In the genomic region with DNA sequence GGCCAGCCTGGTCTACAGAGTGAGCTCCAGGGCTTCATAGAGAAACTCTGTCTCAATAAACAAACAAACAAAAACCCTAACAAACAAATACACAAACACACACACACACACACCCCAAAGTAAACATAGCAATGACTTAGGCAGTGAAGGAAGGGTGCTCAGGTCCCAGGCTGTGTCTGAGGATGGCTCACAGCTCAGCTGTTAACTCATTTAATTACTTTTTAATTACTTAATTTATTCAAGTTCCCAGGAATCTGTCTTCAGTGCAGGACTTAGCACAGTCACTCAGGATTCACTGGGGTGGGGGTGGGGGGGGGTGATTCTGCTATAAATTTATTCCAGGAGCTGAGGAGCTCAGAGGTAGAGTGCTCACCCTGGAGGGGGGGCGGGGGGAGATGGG, we compare ENCODE assay signal across 40 mouse cellular contexts. TPM values are rescaled to one million over a fixed set of nuclear protein-coding genes. Genes with fewer than 3 reads are reported as not detected.
A peak's percentile ranks its signal among the peaks of the same experiment; 100 is the strongest.
DNase-seq lines count a peak whose midpoint lies in the region; ATAC-seq lines count a peak whose summit lies in the region.
"Had no signal": no experiment of that assay in that cellular context is flagged by ENCODE, and none has a peak within 500 bp of the region (broad histone marks: within the 10 kb centered on the region; RNA-seq: fewer than 3 reads in every experiment).

No protein-coding gene starts in this region.

- intact Hi-C loops in heart, postnatal 36 days (cut with DNase I): no loop called here

- H3K4me2 ChIP-seq in hindbrain, embryonic 12.5 days (replicated peaks): no peak overlapping the region
- no peak overlapping the region for H3K4me2 ChIP-seq in neural tube, embryonic 12.5 days (replicated peaks)
- H3K4me2 ChIP-seq in hindbrain, embryonic 16.5 days (ENCODE audit: low read length): no peak overlapping the region
- H3K4me2 ChIP-seq in neural tube, embryonic 15.5 days: no peak overlapping the region
- H3K4me2 ChIP-seq: heart, embryonic 15.5 days; limb, embryonic 12.5 days had no signal

- no peak overlapping the region for H3K27ac ChIP-seq in hindbrain, embryonic 12.5 days
- no peak overlapping the region for H3K27ac ChIP-seq in hindbrain, embryonic 10.5 days
- no peak overlapping the region for H3K27ac ChIP-seq in neural tube, embryonic 12.5 days
- no peak overlapping the region for H3K27ac ChIP-seq in hindbrain, embryonic 16.5 days (ENCODE audit: low read depth, low read length)
- H3K27ac ChIP-seq in neural tube, embryonic 15.5 days (replicated peaks): peak overlapping the region; percentile 65
- H3K27ac ChIP-seq: heart, embryonic 15.5 days; left cerebral cortex, adult 2 months; limb, embryonic 12.5 days had no signal

- no peaks in the 10 kb centered on the region; the same call in 1 of the 2 replicates for H3K4me1 ChIP-seq in hindbrain, embryonic 12.5 days
- H3K4me1 ChIP-seq in hindbrain, embryonic 10.5 days (replicated peaks): no peaks in the 10 kb centered on the region
- H3K4me1 ChIP-seq in neural tube, embryonic 12.5 days: no peaks in the 10 kb centered on the region
- H3K4me1 ChIP-seq in hindbrain, embryonic 16.5 days (ENCODE audit: control insufficient read depth, insufficient read depth, low read depth, low read length): no peaks in the 10 kb centered on the region
- H3K4me1 ChIP-seq in neural tube, embryonic 15.5 days: no peaks in the 10 kb centered on the region
- H3K4me1 ChIP-seq: limb, embryonic 12.5 days had no signal

- no peaks in the 10 kb centered on the region for H3K36me3 ChIP-seq in hindbrain, embryonic 12.5 days
- no peaks in the 10 kb centered on the region for H3K36me3 ChIP-seq in hindbrain, embryonic 10.5 days
- H3K36me3 ChIP-seq in neural tube, embryonic 12.5 days: no peaks in the 10 kb centered on the region
- no peaks in the 10 kb centered on the region for H3K36me3 ChIP-seq in hindbrain, embryonic 16.5 days (ENCODE audit: control insufficient read depth, insufficient read depth, low read length)
- H3K36me3 ChIP-seq in neural tube, embryonic 15.5 days: no peaks in the 10 kb centered on the region
- H3K36me3 ChIP-seq: heart, embryonic 15.5 days; limb, embryonic 12.5 days had no signal

- no peaks in the 10 kb centered on the region for H3K27me3 ChIP-seq in hindbrain, embryonic 12.5 days
- H3K27me3 ChIP-seq in hindbrain, embryonic 10.5 days (ENCODE audit: insufficient read depth, poor library complexity, severe bottlenecking): no peaks in the 10 kb centered on the region
- H3K27me3 ChIP-seq in neural tube, embryonic 12.5 days (replicated peaks): no peaks in the 10 kb centered on the region
- no peaks in the 10 kb centered on the region for H3K27me3 ChIP-seq in hindbrain, embryonic 16.5 days (replicated peaks; ENCODE audit: control insufficient read depth, insufficient read depth, low read length)
- H3K27me3 ChIP-seq in neural tube, embryonic 15.5 days (replicated peaks): no peaks in the 10 kb centered on the region
- H3K27me3 ChIP-seq: heart, embryonic 15.5 days; limb, embryonic 12.5 days had no signal

- ATAC-seq in hindbrain, embryonic 12.5 days (ENCODE audit: low FRiP score): peak; percentile 23
- ATAC-seq in neural tube, embryonic 12.5 days (ENCODE audit: low FRiP score, low read depth): peak; percentile 42; the same call in 1 of the 2 replicates
- ATAC-seq in hindbrain, embryonic 16.5 days: peak; percentile 52; the same call in 1 of the 2 replicates
- peak; percentile 42 for ATAC-seq in neural tube, embryonic 15.5 days (ENCODE audit: low FRiP score)
- ATAC-seq: CD4-positive, CD25-positive, alpha-beta regulatory T cell, adult 4 months; forebrain, embryonic 16.5 days; inflammation-experienced regulatory T-cells, adult 6 months; midbrain, embryonic 16.5 days had no signal

- no peak overlapping the region for H3K9ac ChIP-seq in hindbrain, embryonic 12.5 days
- H3K9ac ChIP-seq in neural tube, embryonic 12.5 days: no peak overlapping the region
- no peak overlapping the region for H3K9ac ChIP-seq in hindbrain, embryonic 16.5 days (ENCODE audit: low read depth, low read length)
- H3K9ac ChIP-seq in neural tube, embryonic 15.5 days (replicated peaks): no peak overlapping the region
- H3K9ac ChIP-seq: heart, embryonic 15.5 days; limb, embryonic 12.5 days had no signal

- no peaks in the 10 kb centered on the region for H3K9me3 ChIP-seq in hindbrain, embryonic 12.5 days (replicated peaks)
- no peaks in the 10 kb centered on the region for H3K9me3 ChIP-seq in hindbrain, embryonic 10.5 days
- H3K9me3 ChIP-seq in neural tube, embryonic 12.5 days: no peaks in the 10 kb centered on the region
- no peaks in the 10 kb centered on the region for H3K9me3 ChIP-seq in hindbrain, embryonic 16.5 days (ENCODE audit: control insufficient read depth, low read length)
- H3K9me3 ChIP-seq in neural tube, embryonic 15.5 days (replicated peaks): no peaks in the 10 kb centered on the region
- H3K9me3 ChIP-seq: heart, embryonic 15.5 days; limb, embryonic 12.5 days had no signal

- H3K4me3 ChIP-seq in hindbrain, embryonic 12.5 days: no peak overlapping the region
- no peak overlapping the region for H3K4me3 ChIP-seq in hindbrain, embryonic 10.5 days
- H3K4me3 ChIP-seq in neural tube, embryonic 12.5 days: no peak overlapping the region
- no peak overlapping the region for H3K4me3 ChIP-seq in hindbrain, embryonic 16.5 days (ENCODE audit: low read length)
- no peak overlapping the region for H3K4me3 ChIP-seq in neural tube, embryonic 15.5 days (replicated peaks)
- H3K4me3 ChIP-seq: erythroblast, embryonic 14.5 days; heart, embryonic 15.5 days; left cerebral cortex, adult 2 months; limb, embryonic 12.5 days; myocyte had no signal

- 62% methylated on average over 1 of the region's 1 CpGs for WGBS in hindbrain, embryonic 12.5 days
- WGBS in hindbrain, embryonic 10.5 days: 53% methylated on average over 1 of the region's 1 CpGs
- WGBS in neural tube, embryonic 12.5 days: 88% methylated on average over 1 of the region's 1 CpGs
- 76% methylated on average over 1 of the region's 1 CpGs for WGBS in hindbrain, embryonic 16.5 days
- WGBS in neural tube, embryonic 15.5 days: 91% methylated on average over 1 of the region's 1 CpGs

- DNase-seq in hindbrain, embryonic 10.5 days (ENCODE audit: low spot score): no peak
- DNase-seq in neural tube, embryonic 10.5 days (ENCODE audit: extremely low spot score, low spot score): no peak
- DNase-seq in urinary bladder, postnatal 25 days (ENCODE audit: low spot score): no peak
- DNase-seq in heart, postnatal 36 days: no peak
- DNase-seq: adrenal gland, postnatal 14 days; cerebellum, adult 2 months; cerebellum, postnatal 14 days; kidney, adult 11 months; kidney, postnatal 25 days; lung, postnatal 4 days; right cerebral cortex, adult 18-20 months; right cerebral cortex, postnatal 4 days; thymus, postnatal 4 days had no signal

RNA-seq across cellular contexts. Expression of gene Aicda, which starts 16.2 kb away (rescaled TPM):
- 0.15 and 0.61 TPM in 2 replicates for polyA plus RNA-seq in hindbrain, embryonic 12.5 days (2016; fragmentation: Nextera tagmentation; extraction: Ambion mirVana)
- polyA plus RNA-seq in hindbrain, embryonic 10.5 days (2016; fragmentation: Nextera tagmentation; extraction: Ambion mirVana): not detected in 2 replicates
- polyA plus RNA-seq in neural tube, embryonic 12.5 days (2016; fragmentation: Nextera tagmentation; extraction: Ambion mirVana): 0.08 and 0.29 TPM in 2 replicates
- polyA plus RNA-seq in hindbrain, embryonic 16.5 days (2015; fragmentation: Nextera tagmentation; extraction: Ambion mirVana): 0.33 and 0.54 TPM in 2 replicates
- polyA plus RNA-seq in neural tube, embryonic 15.5 days (2015; fragmentation: Nextera tagmentation; extraction: Ambion mirVana): 0.51 and 0.54 TPM in 2 replicates
- not detected for total RNA-seq in heart, postnatal 36 days (2021)
- total RNA-seq: adrenal gland, postnatal 14 days; gastrocnemius, adult 8-10 months; heart, postnatal 25 days; layer of hippocampus, adult 18-20 months; layer of hippocampus, postnatal 14 days; left cerebral cortex, adult 2 months; left cerebral cortex, postnatal 25 days; liver, adult 2 months; megakaryocyte-erythroid progenitor cell, adult 5-6 weeks had no signal
- polyA plus RNA-seq: cerebellum, adult 2 months; cortical plate, adult 2 months; erythroblast, embryonic 14.5 days; gonadal fat pad, adult 2 months; heart, embryonic 15.5 days; kidney, embryonic 14.5 days; liver, adult 2 months; liver, embryonic 16.5 days; lung, embryonic 16.5 days; myocyte had no signal

RNA-seq across cellular contexts. Expression of gene Apobec1, which starts 32.5 kb away (rescaled TPM):
- 1.8 and 2.9 TPM in 2 replicates for polyA plus RNA-seq in hindbrain, embryonic 12.5 days (2016; fragmentation: Nextera tagmentation; extraction: Ambion mirVana)
- 1.1 and 2.1 TPM in 2 replicates for polyA plus RNA-seq in hindbrain, embryonic 10.5 days (2016; fragmentation: Nextera tagmentation; extraction: Ambion mirVana)
- 1.2 and 2.1 TPM in 2 replicates for polyA plus RNA-seq in neural tube, embryonic 12.5 days (2016; fragmentation: Nextera tagmentation; extraction: Ambion mirVana)
- 1.3 and 2.8 TPM in 2 replicates for polyA plus RNA-seq in hindbrain, embryonic 16.5 days (2015; fragmentation: Nextera tagmentation; extraction: Ambion mirVana)
- 1.7 and 2.7 TPM in 2 replicates for polyA plus RNA-seq in neural tube, embryonic 15.5 days (2015; fragmentation: Nextera tagmentation; extraction: Ambion mirVana)
- 1 to 10 TPM; 6.3 to 8.0 TPM for total RNA-seq in heart, postnatal 36 days (2021)
- polyA plus RNA-seq: erythroblast, embryonic 14.5 days had no signal

RNA-seq across cellular contexts. Expression of gene Gdf3, which starts 40.1 kb away (rescaled TPM):
- 0.09 TPM in 1 of 2 replicates, not detected in the other for polyA plus RNA-seq in hindbrain, embryonic 12.5 days (2016; fragmentation: Nextera tagmentation; extraction: Ambion mirVana)
- 0.24 TPM in 1 of 2 replicates, not detected in the other for polyA plus RNA-seq in hindbrain, embryonic 10.5 days (2016; fragmentation: Nextera tagmentation; extraction: Ambion mirVana)
- polyA plus RNA-seq in neural tube, embryonic 12.5 days (2016; fragmentation: Nextera tagmentation; extraction: Ambion mirVana): not detected in 2 replicates
- polyA plus RNA-seq in hindbrain, embryonic 16.5 days (2015; fragmentation: Nextera tagmentation; extraction: Ambion mirVana): 0.06 TPM in 1 of 2 replicates, not detected in the other
- polyA plus RNA-seq in neural tube, embryonic 15.5 days (2015; fragmentation: Nextera tagmentation; extraction: Ambion mirVana): 0.09 TPM in 1 of 2 replicates, not detected in the other
- not detected for total RNA-seq in heart, postnatal 36 days (2021)
- total RNA-seq: adrenal gland, postnatal 14 days; gastrocnemius, adult 8-10 months; heart, postnatal 25 days; layer of hippocampus, adult 18-20 months; layer of hippocampus, postnatal 14 days; left cerebral cortex, adult 2 months; left cerebral cortex, postnatal 25 days; liver, adult 2 months had no signal
- polyA plus RNA-seq: CD4-positive, CD25-positive, alpha-beta regulatory T cell, adult 4 months; cortical plate, adult 2 months; embryonic facial prominence, embryonic 14.5 days; erythroblast, embryonic 14.5 days; forebrain, embryonic 16.5 days; inflammation-experienced regulatory T-cells, adult 6 months; kidney, embryonic 14.5 days; limb, embryonic 12.5 days; myocyte had no signal

RNA-seq across cellular contexts. Expression of gene Dppa3, which starts 56.4 kb away (rescaled TPM):
- polyA plus RNA-seq in hindbrain, embryonic 12.5 days (2016; fragmentation: Nextera tagmentation; extraction: Ambion mirVana): not detected in 2 replicates
- polyA plus RNA-seq in hindbrain, embryonic 10.5 days (2016; fragmentation: Nextera tagmentation; extraction: Ambion mirVana): not detected in 2 replicates
- polyA plus RNA-seq in neural tube, embryonic 12.5 days (2016; fragmentation: Nextera tagmentation; extraction: Ambion mirVana): not detected in 2 replicates
- polyA plus RNA-seq in hindbrain, embryonic 16.5 days (2015; fragmentation: Nextera tagmentation; extraction: Ambion mirVana): not detected in 2 replicates
- not detected in 2 replicates for polyA plus RNA-seq in neural tube, embryonic 15.5 days (2015; fragmentation: Nextera tagmentation; extraction: Ambion mirVana)
- total RNA-seq in heart, postnatal 36 days (2021): not detected
- total RNA-seq: adrenal gland, postnatal 14 days; gastrocnemius, adult 8-10 months; heart, postnatal 25 days; layer of hippocampus, adult 18-20 months; layer of hippocampus, postnatal 14 days; left cerebral cortex, adult 2 months; left cerebral cortex, postnatal 25 days; liver, adult 2 months; megakaryocyte-erythroid progenitor cell, adult 5-6 weeks had no signal
- polyA plus RNA-seq: CD4-positive, CD25-positive, alpha-beta regulatory T cell, adult 4 months; cerebellum, adult 2 months; cortical plate, adult 2 months; embryonic facial prominence, embryonic 14.5 days; erythroblast, embryonic 14.5 days; forebrain, embryonic 16.5 days; gonadal fat pad, adult 2 months; heart, embryonic 15.5 days; inflammation-experienced regulatory T-cells, adult 6 months; kidney, embryonic 14.5 days; limb, embryonic 12.5 days; liver, adult 2 months; liver, embryonic 16.5 days; midbrain, embryonic 16.5 days; myocyte; spleen, adult 2 months had no signal
